Mouse (Mus musculus) erythroblast, embryonic 14.5 days (primary cell): ENCODE results near the gene Fscn2. TPM values are rescaled to one million over a fixed set of nuclear protein-coding genes. Genes with fewer than 3 reads are reported as not detected.
"Not testable (repeated sequence)": the region's sequence is repeated elsewhere in the genome, so short reads cannot be mapped to it uniquely, and the experiment has no call there.

Experiments used
- H3K27me3 ChIP-seq: 2 replicates; pipeline ENCODE4 v1.6.1; 2012; ENCODE audit warnings: inconsistent platforms; ENCODE audit not compliant: control insufficient read depth
- H3K36me3 ChIP-seq: 2 replicates; pipeline ENCODE4 v1.6.1; 2012; ENCODE audit warnings: mild to moderate bottlenecking, inconsistent platforms; ENCODE audit not compliant: control insufficient read depth
- H3K4me1 ChIP-seq: 2 replicates; pipeline ENCODE4 v1.6.1; 2012; ENCODE audit warnings: inconsistent platforms; ENCODE audit not compliant: control insufficient read depth
- H3K4me3 ChIP-seq: replicated peaks from 2 replicates; pipeline ENCODE3; 2012; ENCODE audit warnings: moderate library complexity, mild to moderate bottlenecking, inconsistent platforms
- H3K9me3 ChIP-seq: 2 replicates; pipeline ENCODE4 v1.6.1; 2012; ENCODE audit warnings: low read length, inconsistent platforms, mixed read lengths; ENCODE audit not compliant: control insufficient read depth
- GATA1 ChIP-seq: IDR thresholded peaks from 2 replicates; pipeline ENCODE4 v1.6.1; 2012; ENCODE audit warnings: low read length, inconsistent platforms, mixed read lengths
- TAL1 ChIP-seq: IDR thresholded peaks from 3 replicates; pipeline ENCODE4 v1.6.1; 2012; ENCODE audit warnings: low read length, inconsistent platforms, mixed read lengths
- polyA plus RNA-seq: library from polyadenylated mRNA; stranded (reverse); fragments of >175 nt; gene quantifications from 2 replicates; pipeline ENCODE4 v1.2.3, GENCODE M21; 2012

Gene Fscn2
- polyA plus RNA-seq, 1 experiment, result not detected

- Histone ChIP-seq H3K27me3 (peaks cover 1% of the 10 kb centered on the region), H3K9me3 (no peaks in the 10 kb centered on the region), H3K4me3 (no peak overlapping the region), H3K4me1 (peaks cover 29% of the 10 kb centered on the region), H3K36me3 (peaks cover 17% of the 10 kb centered on the region)
- TF ChIP-seq GATA1, result no peak
- TF ChIP-seq TAL1, result no peak
Observed at GRCm38 (mm10) chr11:120343519-120344309, 17.6 kb upstream of the Fscn2 start.

GRCm38 (mm10) chr11:120344310-120344920 lies 16.9 kb upstream of the Fscn2 start:
- Histone ChIP-seq H3K4me1 (peaks cover 36% of the 10 kb centered on the region), H3K4me3 (no peak overlapping the region), H3K27me3 (peaks cover 8% of the 10 kb centered on the region), H3K36me3 (peaks cover 17% of the 10 kb centered on the region), H3K9me3 (no peaks in the 10 kb centered on the region)
- TF ChIP-seq GATA1, result no peak
- no peak for TF ChIP-seq TAL1

GRCm38 (mm10) chr11:120345067-120345681 lies 16.2 kb upstream of the Fscn2 start:
- Histone ChIP-seq H3K4me1 (peaks cover 40% of the 10 kb centered on the region), H3K36me3 (peaks cover 17% of the 10 kb centered on the region), H3K9me3 (no peaks in the 10 kb centered on the region), H3K4me3 (no peak overlapping the region), H3K27me3 (peaks cover 16% of the 10 kb centered on the region)
- no peak for TF ChIP-seq TAL1

DNA sequence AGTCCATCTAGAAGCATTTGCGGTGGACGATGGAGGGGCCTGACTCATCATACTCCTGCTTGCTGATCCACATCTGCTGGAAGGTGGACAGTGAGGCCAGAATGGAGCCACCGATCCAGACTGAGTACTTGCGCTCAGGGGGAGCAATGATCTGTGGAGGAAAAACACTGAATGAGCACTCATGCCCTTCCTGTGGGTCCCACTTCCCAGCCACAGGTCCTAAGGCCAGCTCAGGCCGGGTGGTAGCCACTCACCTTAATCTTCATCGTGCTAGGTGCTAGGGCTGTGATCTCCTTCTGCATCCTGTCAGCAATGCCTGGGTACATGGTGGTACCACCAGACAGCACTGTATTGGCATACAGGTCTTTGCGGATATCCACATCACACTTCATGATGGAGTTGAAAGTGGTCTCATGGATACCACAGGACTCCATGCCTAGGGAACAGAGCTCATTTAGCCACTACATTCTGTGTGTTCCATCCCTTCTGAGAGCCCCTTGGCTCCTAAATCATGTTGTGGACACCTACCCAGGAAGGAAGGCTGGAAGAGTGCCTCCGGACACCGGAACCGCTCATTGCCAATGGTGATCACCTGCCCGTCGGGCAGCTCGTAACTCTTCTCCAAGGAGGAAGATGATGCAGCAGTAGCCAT lies 14.8 kb upstream of the Fscn2 start:
- Histone ChIP-seq H3K36me3 (peaks cover 17% of the 10 kb centered on the region), H3K4me1 (peaks cover 51% of the 10 kb centered on the region), H3K27me3 (peaks cover 29% of the 10 kb centered on the region), H3K4me3 (peak overlapping the region; percentile 49)
- not testable (repeated sequence) for H3K9me3 ChIP-seq

GRCm38 (mm10) chr11:120347301-120347700 lies 14.0 kb upstream of the Fscn2 start:
- Histone ChIP-seq H3K9me3 (no peaks in the 10 kb centered on the region), H3K4me3 (peak overlapping the region; percentile 97), H3K27me3 (peaks cover 34% of the 10 kb centered on the region), H3K36me3 (peaks cover 17% of the 10 kb centered on the region), H3K4me1 (peaks cover 58% of the 10 kb centered on the region)
- no peak for TF ChIP-seq TAL1
- no peak for TF ChIP-seq GATA1

- peak within 1 kb of the TSS; percentile 97 for H3K4me3 ChIP-seq
- no peak for TF ChIP-seq TAL1
- TF ChIP-seq GATA1, result no peak
- H3K9me3 ChIP-seq, result no peaks in the 10 kb centered on the region
- H3K27me3 ChIP-seq, result peaks cover 36% of the 10 kb centered on the region
- peaks cover 17% of the 10 kb centered on the region for H3K36me3 ChIP-seq
- peaks cover 65% of the 10 kb centered on the region for H3K4me1 ChIP-seq
Observed at GRCm38 (mm10) chr11:120347791-120348683, 13.3 kb upstream of the Fscn2 start, which contains the start of gene Actg1. TSS of gene Actg1 (minus strand) at chr11:120348542.

DNA sequence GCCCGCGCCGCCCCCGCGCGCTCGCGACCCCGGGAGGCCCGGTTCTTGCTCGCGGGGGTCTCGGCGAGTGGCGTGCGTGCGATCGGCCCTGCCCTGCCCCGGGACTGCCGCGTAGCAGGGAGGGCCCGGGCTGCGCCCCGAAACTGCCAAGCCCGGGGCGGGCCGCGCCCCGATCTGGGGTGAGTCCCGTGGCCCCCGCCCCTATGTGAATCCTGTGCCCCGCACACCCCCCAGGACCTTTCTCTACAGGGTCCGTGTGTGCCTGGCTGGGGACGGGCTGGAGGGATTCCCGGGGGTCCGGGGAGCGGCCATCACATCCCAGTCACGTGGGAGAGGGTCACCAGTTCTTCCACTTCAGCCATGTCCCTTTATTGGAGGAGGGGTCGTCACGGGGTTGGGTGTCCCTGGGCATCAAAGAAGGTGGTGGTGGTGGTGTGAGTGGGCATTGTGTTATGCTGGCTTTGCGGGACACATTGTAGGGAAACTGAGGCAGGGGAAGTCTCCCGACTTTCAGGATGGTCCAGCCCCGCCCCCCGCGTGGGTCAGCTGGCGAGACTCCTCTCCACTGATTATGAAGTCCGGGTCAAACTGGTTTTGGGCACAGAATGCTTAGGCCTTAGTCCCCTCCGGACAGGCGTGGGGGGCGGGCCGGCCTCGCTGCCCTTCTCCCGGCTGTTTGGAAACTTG lies 12.5 kb upstream of the Fscn2 start:
- H3K4me3 ChIP-seq, result peak overlapping the region; percentile 97
- H3K27me3 ChIP-seq, result peaks cover 36% of the 10 kb centered on the region
- H3K9me3 ChIP-seq, result no peaks in the 10 kb centered on the region
- peaks cover 72% of the 10 kb centered on the region for H3K4me1 ChIP-seq
- TF ChIP-seq GATA1 (no peak), TAL1 (no peak)
- peaks cover 17% of the 10 kb centered on the region for H3K36me3 ChIP-seq

DNA sequence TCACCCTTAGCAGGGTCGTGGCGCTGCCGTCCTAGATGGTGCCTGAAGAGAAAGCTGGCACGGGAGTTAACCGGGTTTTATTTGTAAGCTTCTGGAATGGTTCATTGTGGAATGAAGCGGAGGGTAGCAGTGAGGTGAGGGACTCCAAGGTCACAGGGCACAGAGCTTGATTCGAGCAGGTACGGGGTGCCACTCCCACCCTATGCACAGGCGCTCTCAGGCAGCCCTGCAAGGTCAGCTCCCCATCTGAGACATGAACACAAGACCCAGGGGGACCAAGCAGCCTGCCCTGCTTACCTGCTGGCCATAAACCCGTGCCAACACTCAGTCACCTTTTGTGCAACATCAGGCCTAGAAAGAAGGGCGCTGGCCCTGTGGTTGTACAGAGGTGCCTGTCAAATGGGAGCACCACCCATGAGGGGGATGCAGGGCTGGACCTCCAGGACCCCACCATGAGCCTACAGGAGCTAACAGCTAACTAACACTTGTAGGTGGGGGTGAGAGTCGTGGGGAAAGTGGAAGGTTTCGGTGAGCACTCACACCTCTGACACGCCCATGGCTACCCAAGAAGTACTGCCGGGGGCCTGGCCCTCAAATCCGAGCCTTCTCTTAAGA lies 11.9 kb upstream of the Fscn2 start:
- H3K4me1 ChIP-seq, result peaks cover 79% of the 10 kb centered on the region
- peaks cover 36% of the 10 kb centered on the region for H3K27me3 ChIP-seq
- peaks cover 17% of the 10 kb centered on the region for H3K36me3 ChIP-seq
- no peaks in the 10 kb centered on the region for H3K9me3 ChIP-seq
- peak overlapping the region; percentile 97 for H3K4me3 ChIP-seq
- TF ChIP-seq GATA1 (no peak), TAL1 (no peak)
